Mouse (Mus musculus): ENCODE measurements around the gene Rad21l.

Rad21l gene

DNA sequence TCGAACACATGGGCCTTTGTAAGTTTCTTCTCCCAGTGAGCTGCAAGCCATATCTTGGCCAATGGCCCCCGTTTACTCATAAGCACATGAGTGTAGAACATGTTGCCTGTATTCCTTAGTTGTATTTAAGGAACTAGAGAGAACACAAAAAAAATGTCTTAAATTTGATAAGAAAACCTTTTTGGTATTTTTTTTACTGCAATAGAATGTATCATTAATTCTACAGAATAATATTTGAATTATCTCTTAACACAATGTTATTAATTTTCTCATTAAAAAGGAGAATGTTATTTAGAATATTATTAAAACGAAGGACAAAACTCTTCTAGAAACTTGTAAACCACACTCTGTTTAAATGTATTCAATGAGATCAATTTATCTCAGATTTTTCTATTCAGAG is at the start of gene Rad21l:
TSS of gene Rad21l (minus strand) at position 101 of the 400 bp plus-strand sequence.
- in situ Hi-C loops (cut with MboI, MseI): no loop called here

DNA sequence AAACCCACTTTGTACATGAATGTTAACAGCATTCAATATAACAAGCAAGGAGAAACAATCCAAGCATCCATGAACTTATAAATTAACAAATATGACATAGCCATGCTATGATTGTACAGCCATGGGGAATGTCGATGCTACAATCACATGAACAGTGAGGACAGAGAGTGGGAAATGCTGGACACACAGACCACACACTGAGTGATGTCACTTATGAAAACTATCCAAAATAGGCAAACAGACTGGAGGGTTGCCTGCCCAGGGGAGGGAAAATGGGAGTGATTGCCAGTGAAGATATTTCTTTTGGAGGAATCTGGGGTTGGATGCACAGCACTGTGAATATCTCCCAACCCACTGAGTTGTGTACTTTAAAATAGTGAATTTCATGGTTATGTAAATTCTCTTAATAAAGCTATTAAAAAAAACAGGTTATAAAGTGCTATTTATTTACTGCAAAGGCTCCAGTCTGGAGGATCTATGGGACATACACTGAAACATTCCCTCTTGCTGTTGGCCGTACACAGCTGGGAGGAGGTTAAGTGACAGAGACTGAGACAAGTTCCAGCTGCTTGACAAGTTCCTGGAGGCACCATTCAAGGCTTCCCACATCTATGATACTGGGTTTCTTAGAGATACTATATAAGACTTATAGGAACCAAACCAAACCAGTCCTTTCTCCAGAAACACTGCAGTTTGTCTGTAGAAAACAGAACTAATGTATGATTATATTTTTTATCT is 48.2 kb upstream of the Rad21l start:
- in situ Hi-C loops (cut with MboI, MseI): no loop called here

DNA sequence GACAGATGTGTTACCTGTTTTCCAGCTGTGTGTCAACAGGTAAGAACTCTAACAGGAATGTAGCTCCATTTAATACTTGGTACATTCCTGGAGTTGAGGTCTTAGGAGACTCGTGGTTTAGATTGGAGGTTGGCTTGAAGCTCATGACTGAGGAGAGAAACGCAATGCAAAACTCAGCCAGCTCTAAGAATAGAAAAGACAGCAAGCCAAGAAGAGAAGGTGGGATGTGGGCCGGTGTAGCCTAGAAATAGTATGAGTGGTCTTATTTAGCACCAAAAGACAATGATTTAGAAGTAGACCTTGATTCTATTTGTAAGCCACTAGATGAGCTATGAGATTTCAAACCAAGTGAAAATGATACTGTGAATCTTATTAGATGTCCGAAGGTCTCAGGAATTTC is 47.2 kb upstream of the Rad21l start:
- in situ Hi-C loops (cut with MboI, MseI): no loop called here

DNA sequence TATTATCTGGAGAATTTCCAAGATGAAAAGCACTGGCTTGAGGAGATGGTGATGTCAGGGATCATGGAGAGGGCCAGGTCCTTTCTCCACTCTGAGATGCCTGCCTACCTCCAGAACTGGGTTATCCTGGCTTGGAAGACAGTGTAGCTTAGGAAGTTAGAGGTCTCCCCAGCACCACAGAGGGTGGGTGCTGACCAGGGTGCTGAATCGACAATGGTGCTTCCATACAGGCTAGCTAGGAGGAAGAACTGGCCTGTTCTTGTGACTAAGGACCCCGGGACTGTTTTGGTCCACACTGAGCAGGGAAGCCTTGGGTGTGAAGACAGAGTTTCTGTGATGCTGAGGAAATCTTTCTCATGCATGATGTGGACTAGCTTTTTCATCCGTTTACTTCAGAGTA is 44.3 kb upstream of the Rad21l start:
- in situ Hi-C loops (cut with MboI, MseI): no loop called here

DNA sequence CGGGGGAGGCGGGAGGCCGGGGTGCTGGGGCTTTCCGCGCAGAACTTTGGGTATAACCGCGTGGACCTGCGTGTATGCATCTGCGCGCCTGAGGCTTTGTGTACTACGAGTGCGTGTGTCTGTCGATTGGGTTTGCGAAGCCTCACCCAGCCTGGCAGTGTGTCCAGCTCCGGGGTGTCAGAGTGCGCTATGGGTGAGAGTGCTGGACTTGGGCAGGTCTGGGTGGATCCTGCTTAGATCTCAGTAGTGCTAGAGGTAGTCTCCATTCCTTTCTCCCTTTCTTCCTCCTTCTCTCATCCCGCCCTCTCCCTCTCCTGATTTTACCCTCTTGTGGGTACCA is 34.5 kb upstream of the Rad21l start:
- in situ Hi-C loops (cut with MboI, MseI): no loop called here

DNA sequence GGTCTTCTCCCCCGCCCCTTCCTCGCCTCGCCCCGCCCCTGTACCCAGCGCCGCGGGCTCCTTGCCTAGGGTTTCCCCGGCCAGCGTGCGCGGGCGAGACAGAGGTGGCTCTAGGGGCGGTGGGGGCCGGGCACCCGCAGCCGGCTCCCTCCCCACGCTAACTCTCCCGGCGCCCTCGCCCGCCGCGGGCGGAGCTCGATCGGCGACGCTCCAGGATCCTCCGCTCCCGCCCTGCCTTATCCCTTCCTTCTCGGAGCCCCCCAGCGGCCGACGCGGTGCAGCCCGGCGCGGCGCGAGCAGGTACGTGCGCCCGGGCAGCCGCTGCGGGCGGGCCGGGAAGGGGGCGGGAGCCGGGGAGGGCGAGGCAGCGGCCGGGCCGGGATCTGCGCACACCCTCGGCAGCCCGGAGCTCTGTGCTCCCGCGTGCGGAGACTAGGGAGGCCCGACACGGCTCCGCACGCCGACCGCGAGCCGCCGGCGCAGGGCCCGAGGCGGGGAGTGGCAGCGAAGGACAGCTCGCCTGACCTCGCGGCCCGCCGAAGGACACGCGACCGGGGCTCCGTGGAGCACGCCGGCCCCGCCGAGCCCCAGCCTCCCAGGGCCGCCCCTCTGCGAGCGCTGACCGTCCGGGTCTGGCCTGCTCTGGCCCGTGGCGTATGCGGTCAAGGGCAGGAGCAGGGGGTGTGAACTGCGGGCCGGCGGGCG is 34.0 kb upstream of the Rad21l start:
- in situ Hi-C loops (cut with MboI, MseI): no loop called here

DNA sequence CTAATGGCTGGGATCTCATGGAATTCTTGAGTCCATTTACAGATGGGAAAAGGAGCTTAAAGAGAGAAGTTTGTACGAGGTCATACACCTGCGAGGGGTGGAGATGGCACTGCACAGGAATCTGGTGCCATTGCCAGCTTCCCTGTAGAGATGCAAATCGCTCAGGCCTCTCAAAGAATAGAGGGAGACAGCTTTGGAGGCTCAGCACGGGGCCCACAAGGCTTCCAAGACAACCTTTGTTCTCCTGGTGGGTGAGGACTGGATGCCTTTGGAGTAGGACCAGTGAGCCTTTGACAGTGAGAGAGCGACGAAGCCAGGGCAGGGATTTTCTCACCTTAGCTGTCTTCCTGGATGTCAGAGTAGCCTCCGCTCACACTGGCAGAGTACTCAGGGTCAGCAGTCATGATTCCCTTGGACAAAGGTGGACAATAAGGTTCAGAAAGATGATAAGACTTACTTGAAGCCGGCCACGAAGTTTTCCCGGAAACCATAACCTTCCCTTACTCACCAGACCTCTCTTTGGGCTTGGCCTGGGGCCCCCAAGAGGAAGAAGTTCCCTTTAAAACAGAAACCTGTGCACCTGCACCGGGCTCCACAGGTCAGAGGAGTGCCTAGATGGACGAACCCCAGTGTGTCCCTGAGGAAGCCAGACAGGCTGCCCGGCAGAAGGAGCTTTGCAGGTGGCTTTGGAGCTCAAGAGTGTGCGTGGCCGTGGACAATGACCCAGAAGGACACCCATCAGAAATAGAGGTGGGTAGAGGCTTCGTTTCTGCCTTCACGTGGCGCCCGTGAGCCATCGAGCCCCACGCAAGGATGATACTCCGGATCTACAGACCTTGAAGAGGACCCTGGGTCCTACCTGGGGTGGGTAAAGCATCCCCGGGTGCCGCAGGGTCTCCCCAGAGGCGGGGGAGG is 33.2 kb upstream of the Rad21l start, which contains the start of gene Tmem74b:
TSS of gene Tmem74b (plus strand) at position 778 of the 915 bp plus-strand sequence.
- in situ Hi-C loops (cut with MboI, MseI): no loop called here

DNA sequence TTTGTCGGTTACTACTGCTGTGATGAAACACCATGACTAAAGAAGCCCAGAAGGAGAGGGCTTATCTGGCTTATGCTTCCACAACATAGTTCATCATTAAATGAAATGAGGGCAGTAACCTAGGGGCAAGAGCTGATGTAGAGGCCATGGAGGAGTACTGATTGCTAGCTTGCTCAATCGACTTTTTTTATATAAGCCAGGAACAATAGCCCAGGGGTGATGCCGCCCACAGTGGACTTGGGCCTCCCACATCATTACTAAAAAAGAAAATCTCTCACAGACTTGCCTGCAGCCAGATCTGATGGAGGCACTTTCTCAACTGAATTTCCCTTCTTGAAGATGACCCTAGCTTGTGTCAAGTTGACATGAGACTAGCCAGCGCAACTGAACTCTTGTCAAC is 14.6 kb upstream of the Rad21l start:
- in situ Hi-C loops (cut with MboI, MseI): no loop called here

DNA sequence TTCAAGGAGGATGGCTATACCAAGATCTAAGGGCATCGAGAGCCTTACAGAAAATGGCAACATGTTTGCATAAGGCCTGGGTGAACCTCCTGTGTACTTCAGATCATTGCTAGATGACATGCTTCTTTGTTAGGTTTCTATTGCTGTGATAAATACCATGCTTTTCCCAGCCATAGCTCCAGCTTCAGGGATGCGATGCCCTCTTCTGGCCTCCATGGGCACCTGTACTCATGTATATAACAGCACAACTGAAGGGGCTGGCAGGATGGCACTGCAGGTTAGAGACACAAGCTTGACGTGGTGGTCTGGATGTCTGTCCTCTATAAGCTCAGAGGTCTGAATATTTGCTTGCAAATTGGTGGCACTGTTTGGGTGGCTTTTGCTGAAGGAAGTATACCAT is 14.0 kb upstream of the Rad21l start:
- in situ Hi-C loops (cut with MboI, MseI): no loop called here

DNA sequence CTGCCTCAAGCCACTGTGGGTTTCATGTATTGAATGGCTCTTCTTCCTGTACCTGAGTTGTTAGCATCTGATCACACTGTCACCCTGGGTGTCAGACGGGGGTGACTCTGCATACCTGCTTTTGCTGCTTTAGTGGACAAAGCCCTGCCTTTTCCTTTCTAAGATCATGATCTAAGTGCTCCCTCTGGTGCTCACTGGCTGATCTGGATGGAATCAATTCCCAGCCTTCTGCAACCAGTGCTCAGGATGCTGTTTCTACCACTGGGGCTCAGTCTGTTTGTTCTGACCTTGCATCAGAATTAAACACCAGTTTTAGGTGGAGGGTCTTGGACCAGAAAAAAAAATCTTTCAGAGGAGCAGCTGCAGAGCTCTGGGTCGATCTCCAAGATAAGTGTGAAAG is 7.9 kb upstream of the Rad21l start:
- in situ Hi-C loops (cut with MboI, MseI): loop anchor here (5.0 kb wide), 1 partner anchor 184 kb away; the partner anchor contains the start of gene Nsfl1c

DNA sequence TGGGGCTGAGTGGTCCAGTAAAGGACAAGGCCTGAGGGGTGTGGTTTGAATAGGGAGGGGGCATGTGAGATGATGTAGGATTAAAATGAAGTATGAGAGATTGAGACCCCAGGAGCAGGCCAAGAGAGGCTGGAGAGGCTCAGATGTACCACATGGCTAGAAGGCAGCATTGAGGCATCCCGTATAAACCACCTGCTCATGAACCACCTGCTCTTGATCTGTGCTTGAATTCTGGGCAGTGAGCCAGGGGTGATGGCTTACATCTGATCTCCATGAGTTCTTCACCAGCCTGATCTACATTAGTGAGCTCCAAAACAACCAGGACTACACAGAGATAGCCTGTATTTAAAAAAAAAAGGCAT is 2.6 kb upstream of the Rad21l start:
- in situ Hi-C loops (cut with MboI, MseI): no loop called here

DNA sequence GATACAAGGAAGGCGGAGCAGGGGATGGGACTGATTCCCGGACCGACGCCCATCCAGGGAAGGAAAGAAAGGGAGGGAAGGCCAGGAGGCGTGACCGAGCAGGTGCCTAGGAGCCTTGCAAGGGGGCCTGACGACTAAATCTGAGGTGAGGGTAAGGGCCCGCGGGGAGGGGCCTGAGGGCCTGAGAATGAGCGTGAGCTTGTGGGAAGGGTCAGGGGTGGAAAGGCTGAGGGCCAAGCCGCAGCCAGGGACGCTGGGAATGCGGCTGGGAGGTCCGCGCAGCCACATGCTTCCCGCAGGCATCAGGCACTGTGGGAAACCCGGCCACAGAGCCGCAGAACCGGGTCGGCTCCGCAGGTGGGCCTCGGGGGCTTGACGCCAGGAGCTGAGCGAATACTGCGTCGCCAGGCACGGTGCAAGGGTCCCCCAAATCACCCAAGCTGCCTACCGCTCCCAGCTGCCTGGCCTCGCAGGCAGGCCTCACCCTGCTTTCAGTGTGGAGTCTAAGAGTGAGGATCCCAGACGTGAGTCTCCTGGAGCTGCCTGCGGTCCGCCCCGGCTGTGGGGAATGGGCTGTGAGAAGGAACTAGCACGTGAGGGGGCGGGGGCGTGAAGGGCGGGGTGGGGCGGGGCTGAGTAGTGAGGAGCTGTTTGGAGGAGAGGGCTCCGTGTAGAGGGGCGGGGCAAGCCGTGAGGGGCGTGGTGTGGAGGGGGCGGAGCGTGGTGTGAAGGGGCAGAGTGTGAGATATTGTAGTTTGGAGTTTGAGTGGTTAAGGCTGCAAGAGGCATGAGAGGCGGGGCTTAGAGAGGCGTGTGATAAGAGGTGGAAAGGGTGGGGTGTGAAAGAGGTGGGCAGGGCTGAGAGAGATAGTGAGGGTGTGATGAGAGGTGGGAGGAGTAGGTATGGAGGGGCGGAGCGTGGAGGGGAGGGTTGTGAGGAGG is 2.0 kb upstream of the Rad21l start:
- in situ Hi-C loops (cut with MboI, MseI): no loop called here

DNA sequence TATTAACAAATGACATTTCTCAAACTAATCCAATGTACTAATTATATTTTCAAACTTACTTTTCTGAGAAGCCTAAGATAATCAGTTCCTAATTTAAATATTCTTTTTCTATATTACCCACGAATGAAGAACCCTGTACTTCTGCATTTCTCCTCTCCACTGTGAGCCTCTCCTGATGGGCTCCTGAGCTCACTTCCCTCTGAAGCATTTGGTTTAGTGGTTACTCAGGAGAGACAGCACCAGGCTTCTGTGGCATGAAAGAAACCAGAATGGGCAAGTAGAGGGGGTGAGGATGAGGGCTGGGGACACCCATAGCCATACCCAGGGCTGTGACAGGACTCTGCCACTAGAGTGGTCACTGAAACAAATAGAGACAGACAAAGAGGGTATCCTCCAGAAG is 16.3 kb downstream of the Rad21l start:
- in situ Hi-C loops (cut with MboI, MseI): no loop called here

DNA sequence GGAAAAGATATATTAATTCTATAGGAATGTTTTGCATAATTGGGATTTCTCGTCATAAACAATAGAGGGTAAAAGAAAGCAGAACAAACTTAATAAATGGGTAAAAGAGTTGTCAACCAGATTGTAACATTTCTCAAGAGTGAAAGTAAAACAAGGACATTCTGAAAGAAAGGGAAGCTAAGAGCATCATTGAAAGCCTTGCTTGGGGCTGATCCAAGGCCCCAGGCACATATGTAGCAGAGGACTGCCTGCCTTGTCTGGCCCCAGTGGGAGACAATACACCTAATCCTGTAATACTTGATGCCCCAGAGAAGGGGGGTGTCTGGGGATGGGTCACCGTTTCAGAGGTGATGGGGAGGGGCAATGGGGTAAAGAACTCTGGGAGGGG is 32.3 kb downstream of the Rad21l start:
- in situ Hi-C loops (cut with MboI, MseI): no loop called here

DNA sequence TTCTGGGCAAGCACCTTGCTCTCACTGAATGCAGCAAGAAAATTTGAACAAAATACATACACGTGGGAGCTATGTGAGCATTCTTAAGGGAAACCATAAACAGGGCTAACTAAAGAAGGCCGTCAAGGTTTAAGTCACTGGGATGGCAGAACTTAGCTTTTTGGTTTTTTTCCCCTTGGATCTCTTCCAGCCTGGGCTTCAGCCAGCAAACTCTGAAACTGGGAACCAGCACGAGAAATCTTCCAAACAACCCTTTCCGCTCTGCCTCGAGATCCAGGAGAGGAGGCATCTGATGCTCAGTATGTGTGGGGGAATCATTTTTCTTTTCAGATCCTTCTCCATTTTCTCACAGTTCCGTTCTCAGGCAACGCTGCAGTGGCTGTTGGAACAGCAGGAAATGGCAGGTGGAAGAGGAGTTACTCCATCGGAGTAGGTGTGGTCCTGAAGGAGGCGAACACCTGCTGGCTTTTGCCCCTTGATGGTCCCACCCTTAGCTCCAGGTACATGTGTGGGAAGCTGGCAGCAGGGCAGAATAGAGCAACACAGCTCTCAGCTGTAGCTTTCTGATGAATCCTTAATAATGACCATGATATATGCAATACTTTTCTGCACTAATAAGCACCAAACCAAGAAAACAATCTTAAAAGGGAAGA is 32.8 kb downstream of the Rad21l start:
- in situ Hi-C loops (cut with MboI, MseI): no loop called here

DNA sequence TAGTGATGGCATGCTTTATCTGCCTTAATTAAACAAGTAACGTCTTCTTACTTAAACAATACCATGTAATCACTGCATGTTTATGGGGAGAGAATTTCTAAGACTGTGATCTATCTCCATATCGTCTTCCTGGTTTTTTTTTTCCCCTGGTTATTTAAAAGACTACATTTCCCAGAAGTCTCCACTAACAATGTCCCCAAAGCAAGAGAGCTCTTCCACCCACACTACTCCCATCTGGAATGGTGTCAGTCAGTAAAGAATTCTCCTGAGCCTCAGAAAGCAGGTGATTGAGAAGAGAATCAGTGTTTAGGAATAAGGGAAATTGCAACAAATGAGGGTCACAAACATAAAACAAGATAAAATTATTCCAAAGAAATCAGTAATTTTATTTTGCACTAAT is 33.4 kb downstream of the Rad21l start:
- in situ Hi-C loops (cut with MboI, MseI): no loop called here

DNA sequence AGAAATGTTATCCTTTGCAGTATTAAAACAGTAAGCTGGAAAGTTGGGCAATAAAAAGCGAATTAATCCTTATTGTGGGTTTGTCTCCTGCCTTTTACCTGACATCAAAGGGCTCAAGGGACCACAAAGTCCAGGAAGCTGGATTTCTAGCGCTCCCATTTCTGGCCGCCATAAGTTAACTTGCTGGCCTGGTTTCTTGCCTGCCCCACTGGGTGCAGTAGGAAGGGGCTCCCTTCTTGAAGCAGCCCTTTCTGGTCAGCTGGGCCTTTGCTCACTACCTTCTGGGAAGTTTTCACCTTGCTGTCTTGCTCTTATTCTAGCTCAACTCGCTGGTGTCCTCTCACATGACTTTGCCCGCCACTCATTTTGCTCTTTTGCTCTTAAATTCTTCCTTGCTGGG is 35.4 kb downstream of the Rad21l start:
- in situ Hi-C loops (cut with MboI, MseI): no loop called here

DNA sequence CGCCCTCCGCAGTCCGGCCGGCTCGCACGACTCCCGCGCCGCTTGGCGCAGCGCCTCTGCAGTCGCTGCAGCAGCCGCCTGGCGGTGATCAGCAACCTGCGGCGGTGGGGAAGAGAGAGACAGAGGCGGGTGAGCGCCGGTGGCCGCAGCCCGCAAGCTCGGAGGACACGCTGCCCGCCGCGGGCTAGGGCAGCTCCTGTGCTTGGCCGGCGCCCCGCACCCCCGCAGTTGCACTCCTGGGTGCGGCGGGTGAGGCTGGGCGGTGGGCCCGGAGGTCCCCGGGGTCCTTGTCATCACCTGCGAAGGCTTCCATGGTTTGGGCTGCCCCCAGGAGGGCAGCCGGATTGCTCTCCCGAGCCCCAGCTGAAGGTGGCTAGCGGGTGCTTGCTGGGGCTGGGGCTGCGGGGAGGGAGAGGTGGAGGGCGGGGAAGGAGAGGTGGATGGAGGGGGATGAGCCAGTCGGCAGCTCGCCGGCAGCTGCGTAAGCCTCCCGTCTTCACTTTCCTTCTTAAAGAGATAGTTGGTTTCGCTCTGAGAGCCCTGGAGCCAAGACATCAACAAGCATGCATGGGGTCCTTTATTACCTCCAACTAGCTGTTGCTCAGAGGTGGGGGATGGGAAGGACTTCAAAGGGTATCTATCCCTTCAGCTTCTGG is 36.0 kb downstream of the Rad21l start, which contains the start of gene Snph:
TSS of gene Snph (minus strand) at position 435 of the 656 bp plus-strand sequence.
- in situ Hi-C loops (cut with MboI, MseI): no loop called here

DNA sequence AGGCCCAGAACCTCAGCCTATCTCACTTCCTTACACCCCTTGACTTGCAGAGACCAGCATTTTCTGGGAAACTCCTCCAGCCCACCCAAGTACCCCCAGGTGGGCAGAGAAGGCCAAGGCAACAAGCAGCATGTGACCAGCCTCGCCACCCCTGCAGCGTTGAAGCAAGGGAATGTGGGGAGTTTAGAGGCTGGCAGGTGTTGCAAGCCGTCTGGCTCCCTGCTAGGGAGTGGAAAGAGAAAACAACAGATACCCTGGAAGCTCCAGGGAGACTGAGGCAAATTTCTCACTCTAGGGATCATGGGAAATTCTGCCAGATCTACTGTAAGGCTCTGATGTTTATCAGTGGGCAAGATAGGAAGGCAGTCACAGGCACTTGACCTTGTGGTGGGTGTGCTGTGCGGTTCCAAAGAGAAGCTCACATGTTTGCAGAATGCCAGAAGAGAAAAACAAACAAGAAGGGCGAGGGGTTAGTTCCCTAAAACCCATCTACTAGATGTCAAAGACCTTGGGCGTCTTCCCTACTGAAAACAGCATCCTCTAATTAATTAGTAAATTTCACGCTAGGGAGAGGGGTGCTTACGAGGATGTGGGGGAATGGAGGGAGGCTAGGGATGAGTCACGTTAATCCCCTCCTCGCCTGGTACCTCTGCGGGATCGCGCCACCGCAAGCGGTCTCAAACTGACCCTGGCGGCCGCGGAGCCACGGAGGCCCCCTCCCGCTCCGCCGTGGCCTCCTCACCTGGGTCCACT is 36.8 kb downstream of the Rad21l start:
- in situ Hi-C loops (cut with MboI, MseI): no loop called here
